Comparison of ENCODE assay signal across 8 mouse cellular contexts in genomic region chr19:37265333-37266103, GRCm38 (mm10). TPM values are rescaled to one million over a fixed set of nuclear protein-coding genes. Genes with fewer than 3 reads are reported as not detected.
DNase-seq lines count a peak whose midpoint lies in the region; ATAC-seq and TF ChIP-seq lines count a peak whose summit lies in the region.

No protein-coding gene starts in this region.

- peak; percentile 60 for ATAC-seq in inflammation-experienced regulatory T-cells, adult 6 months
- ATAC-seq in midbrain, embryonic 11.5 days (ENCODE audit: low FRiP score) = peak; percentile 73; the same call in 1 of the 2 replicates

- TF ChIP-seq CTCF in gastrocnemius, adult 2 months (IDR thresholded peaks at IDR 0.05) = peak; percentile 98

- H3K27ac ChIP-seq in gastrocnemius, adult 2 months = peak overlapping the region; percentile 55
- H3K27ac ChIP-seq in midbrain, embryonic 11.5 days (ENCODE audit: low read depth, low read length) = no peak overlapping the region

- peaks cover 2% of the 10 kb centered on the region; the same call in 1 of the 2 replicates for H3K4me1 ChIP-seq in midbrain, embryonic 11.5 days (ENCODE audit: control insufficient read depth, insufficient read depth, low read length)

- no peaks in the 10 kb centered on the region for H3K9me3 ChIP-seq in midbrain, embryonic 11.5 days (ENCODE audit: control insufficient read depth, low read length)

- WGBS in midbrain, embryonic 11.5 days = 35% methylated on average over 10 of the region's 10 CpGs

- H3K9ac ChIP-seq in midbrain, embryonic 11.5 days (ENCODE audit: low read length) = no peak overlapping the region

- peak; percentile 77 for DNase-seq in ZHBTc4 (ENCODE audit: low read depth, low spot score)
- DNase-seq in cerebellum, postnatal 25 days = peak; percentile 95 to 97
- DNase-seq in gastrocnemius, adult 2 months = peak; percentile 91
- peak; percentile 90 to 93 for DNase-seq in left cerebral cortex, postnatal 10 days (ENCODE audit: extremely low spot score in 1 of 2, low spot score in 2 of 2)
- peak; percentile 97 for DNase-seq in midbrain, embryonic 11.5 days (ENCODE audit: low spot score, missing footprints)
- peak; percentile 83 to 92 for DNase-seq in right cerebral cortex, postnatal 36 days (ENCODE audit: low spot score in 2 of 2)
- DNase-seq in urinary bladder, postnatal 4 days (ENCODE audit: low spot score in 2 of 2) = peak; percentile 64 to 87

- no peaks in the 10 kb centered on the region for H3K27me3 ChIP-seq in midbrain, embryonic 11.5 days (ENCODE audit: control insufficient read depth, insufficient read depth, low read length)

- H3K36me3 ChIP-seq in midbrain, embryonic 11.5 days (ENCODE audit: control insufficient read depth, insufficient read depth, low read length) = no peaks in the 10 kb centered on the region

- H3K4me3 ChIP-seq in gastrocnemius, adult 2 months = peak overlapping the region; percentile 30; the same call in 1 of the 2 replicates
- H3K4me3 ChIP-seq in midbrain, embryonic 11.5 days (ENCODE audit: low read depth, low read length) = no peak overlapping the region

- no peak overlapping the region for H3K4me2 ChIP-seq in midbrain, embryonic 11.5 days

- intact Hi-C loops in gastrocnemius, adult 2 months (cut with DNase I) = loop anchor here (1.0 to 5.0 kb wide), 2 partner anchors 112 to 215 kb away; partner anchors contain the start of gene Kif11
- intact Hi-C loops in left cerebral cortex, postnatal 10 days (cut with DNase I) = loop anchor here (2.0 to 5.0 kb wide), 2 partner anchors 215 to 338 kb away; partner anchors contain the start of gene Btaf1

RNA-seq across cellular contexts. Expression of gene Cpeb3, which starts 57.1 kb away (rescaled TPM):
- total RNA-seq in gastrocnemius, adult 2 months (2021) = 10 to 100 TPM; 56.0 to 64.8 TPM
- not detected for polyA plus RNA-seq in inflammation-experienced regulatory T-cells, adult 6 months (2017; shearing (Covaris generic))
- total RNA-seq in left cerebral cortex, postnatal 10 days (2021) = 10 to 100 TPM; 55.2 to 55.9 TPM
- 2.9 and 3.1 TPM in 2 replicates for polyA plus RNA-seq in midbrain, embryonic 11.5 days (2014; fragmentation: Nextera tagmentation; extraction: Ambion mirVana)

RNA-seq across cellular contexts. Expression of gene March5, which starts 58.2 kb away (rescaled TPM):
- total RNA-seq in gastrocnemius, adult 2 months (2021) = 10 to 100 TPM; 72.5 to 84.7 TPM
- 10 to 100 TPM in 2 of 3 experiments, 1 to 10 TPM in 1; 8.4 to 14.5 (median 11.3) TPM for polyA plus RNA-seq in inflammation-experienced regulatory T-cells, adult 6 months (2017; shearing (Covaris generic))
- total RNA-seq in left cerebral cortex, postnatal 10 days (2021) = 10 to 100 TPM; 86.3 to 93.4 TPM
- 155 and 159 TPM in 2 replicates for polyA plus RNA-seq in midbrain, embryonic 11.5 days (2014; fragmentation: Nextera tagmentation; extraction: Ambion mirVana)
